Mouse (Mus musculus) embryo, embryonic 11 days (tissue): ENCODE data around the gene Bin2.

Source experiments
- DNase-seq: peaks from one replicate; pipeline ENCODE4 v3.0.0-alpha.2; 2015

The Bin2 gene

DNA sequence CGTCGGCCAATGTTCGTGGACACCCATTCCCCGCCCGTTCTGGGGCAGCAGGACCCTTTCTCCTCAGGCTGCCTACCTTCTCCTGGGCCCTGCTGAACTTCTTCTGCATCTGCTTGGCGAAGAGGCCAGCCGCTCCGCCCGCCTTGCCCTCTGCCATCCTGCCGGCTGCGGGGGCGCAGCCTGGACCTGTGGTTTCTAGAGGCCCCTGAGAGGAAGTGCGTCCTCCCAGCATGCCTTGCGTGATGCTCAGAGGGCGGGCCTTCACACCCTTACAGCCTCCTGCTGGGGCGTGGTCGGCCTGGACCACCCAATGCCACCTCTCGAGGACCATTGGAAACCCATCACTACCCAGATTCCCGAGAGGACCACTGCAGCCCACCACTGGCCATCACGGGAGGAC, at the start of gene Bin2:
Bin2 (minus strand) TSS at position 217 of the 400 bp plus-strand sequence.
- DNase-seq = no peak

DNA sequence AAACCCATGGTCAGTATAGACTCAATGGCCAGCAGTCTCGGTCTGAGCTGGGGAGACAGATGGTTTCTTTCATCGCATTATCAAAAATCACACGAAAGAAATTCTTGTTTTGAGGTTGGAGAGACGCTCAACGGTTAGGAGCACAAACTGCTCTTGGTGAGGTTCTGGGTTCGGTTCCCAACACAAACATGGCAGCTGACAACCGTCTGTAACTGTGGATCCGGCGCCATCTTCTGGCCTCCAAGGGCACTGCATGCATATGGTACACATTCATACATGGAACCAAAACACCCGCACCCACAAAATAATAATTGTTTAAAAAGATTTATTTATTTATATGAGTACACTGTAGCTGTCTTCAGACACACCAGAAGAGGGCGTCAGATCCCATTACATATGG, 49.2 kb upstream of the Bin2 start:
- DNase-seq = no peak

DNA sequence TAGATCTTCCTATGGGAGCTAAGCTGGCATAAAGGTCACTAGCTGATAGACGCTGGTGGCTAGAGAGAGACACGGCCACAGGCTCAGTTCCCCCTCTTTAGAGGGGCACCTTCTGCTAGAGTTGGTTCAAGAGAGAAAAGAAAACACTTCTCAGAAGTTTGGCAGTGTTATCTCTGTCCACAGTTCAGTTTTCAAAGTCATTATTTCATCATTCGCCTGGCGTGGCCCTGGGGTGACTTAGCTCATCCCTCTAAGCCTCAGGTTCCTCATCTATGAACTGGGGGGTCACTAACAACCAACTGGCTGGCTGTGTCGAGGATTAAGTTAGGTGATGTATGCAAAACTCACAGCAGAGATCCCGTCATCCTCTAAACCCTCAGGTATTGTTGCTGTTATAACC, 48.6 kb upstream of the Bin2 start:
- DNase-seq = no peak

- no peak for DNase-seq
Measured at GRCm38 (mm10) chr15:100715399-100715993, 46.1 kb upstream of the Bin2 start.

GRCm38 (mm10) chr15:100714470-100714869, 45.1 kb upstream of the Bin2 start:
- DNase-seq = no peak

DNA sequence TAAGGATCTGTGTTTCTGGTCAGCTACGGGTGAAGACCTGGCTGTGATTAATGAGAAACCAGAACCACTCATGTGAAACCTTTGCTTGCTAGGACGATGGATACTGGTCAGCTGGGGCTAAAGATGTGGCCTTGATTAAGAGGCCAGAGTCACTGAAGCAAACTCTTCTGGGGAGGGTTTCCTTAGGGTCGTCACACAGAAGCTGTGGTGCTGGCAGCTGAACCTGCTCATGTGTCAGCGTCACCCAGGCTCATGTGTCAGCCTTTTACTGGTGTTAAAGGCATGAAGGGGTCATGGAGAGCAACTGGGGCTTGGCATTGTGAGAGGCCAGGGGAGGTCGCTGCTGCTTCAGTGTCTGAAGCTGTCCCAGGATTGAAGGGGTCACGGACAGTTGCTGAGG, 41.5 kb upstream of the Bin2 start:
- DNase-seq = no peak

GRCm38 (mm10) chr15:100708433-100709078, 39.2 kb upstream of the Bin2 start:
- DNase-seq = no peak

DNA sequence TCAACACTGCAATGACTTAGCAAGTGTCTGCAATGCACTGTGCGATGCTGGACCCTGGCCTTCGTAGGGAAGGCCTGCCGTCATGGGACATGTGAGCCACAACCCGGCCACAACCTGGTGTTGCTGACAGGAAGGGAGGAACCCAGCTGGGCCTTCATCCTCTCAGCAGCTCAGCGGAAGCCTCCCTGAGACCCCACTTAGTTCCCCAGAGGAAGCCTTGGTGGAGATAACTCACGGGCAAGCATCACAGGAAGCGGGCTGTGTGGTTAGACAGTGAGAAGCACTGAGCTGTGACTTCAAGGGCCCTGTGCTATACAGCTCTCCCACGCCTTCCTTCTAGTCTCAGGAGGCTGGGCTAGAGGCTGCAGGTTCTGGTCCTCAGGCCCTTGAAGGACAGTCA, 36.9 kb upstream of the Bin2 start:
- no peak for DNase-seq

- DNase-seq = no peak
Measured at GRCm38 (mm10) chr15:100705376-100705775, 36.0 kb upstream of the Bin2 start.

DNA sequence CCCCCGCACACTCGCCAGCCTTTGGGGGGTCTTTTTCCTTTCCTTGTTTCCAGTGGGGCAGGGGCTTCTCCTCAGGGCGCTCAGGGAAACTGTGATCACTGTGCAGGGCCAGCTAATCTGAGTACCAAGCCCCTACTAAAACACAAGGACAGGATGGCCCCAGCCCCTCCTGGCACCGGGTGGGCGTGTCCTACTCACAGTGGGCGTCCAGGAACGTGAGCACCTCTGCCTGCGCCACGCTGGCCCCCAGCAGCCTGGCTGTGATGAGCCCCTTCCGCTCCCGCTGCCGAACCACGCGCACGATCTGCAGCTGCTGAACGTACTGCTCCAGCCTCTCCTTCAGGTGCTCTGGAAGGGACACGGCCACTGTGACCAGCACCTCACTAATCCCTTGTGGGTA, 34.6 kb upstream of the Bin2 start:
- DNase-seq = peak; percentile 40

DNA sequence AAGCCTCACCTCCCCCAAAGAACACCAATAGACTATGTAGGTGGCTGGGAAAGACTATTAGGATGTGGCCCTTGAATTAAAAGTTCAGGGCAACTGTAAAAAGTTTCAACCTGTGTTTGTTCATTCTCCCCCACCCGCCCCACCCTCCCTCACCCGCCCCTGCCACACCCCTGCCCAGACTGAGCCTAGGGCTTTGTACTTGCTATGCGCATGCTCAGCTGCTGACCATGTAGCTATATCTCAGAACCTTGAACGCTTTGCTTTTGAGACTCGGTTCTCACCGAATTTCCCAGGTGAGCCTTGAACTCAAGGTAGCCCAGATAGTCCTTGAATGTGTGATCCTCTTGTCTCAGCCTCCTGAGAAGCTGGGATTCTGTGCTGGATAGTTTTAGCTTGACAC, 32.5 kb upstream of the Bin2 start:
- no peak for DNase-seq

DNA sequence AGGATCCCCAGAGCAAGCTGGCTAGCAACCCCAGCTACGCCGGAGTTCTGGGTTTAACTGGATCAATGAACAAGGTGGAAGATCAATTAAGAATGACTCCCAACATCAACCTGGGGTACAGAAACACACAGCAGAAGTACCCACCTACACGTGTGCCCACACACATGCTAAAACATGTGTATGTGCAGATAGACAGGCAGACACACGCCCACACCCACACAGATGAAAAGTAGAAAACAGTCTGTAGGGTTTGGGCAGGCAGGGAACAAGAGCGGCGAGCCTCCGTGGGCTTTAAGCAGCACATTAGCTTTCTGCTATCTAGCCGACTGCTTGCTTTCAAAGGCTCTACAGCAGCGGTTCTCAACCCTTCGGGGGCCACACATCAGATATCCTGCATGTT, 31.8 kb upstream of the Bin2 start:
- DNase-seq = no peak

DNA sequence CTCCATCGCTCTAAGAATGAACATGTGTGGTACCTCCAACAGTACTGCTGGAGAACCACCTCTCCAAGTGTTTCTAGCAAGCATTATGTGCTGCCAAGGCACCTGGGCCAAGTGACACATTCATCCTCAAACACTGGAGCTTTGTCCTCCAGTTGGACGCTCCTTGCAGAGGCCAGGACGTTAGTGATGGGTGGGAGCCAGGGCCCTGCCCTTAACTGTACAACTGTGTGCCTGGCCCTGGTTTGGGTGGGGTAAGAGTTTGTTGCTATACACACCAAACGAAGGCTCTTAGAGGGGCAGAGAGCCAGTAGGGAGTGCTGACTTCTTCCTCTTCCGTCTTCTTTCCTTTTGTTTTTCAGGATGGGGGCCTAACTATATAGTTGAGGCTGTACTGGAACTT, 31.1 kb upstream of the Bin2 start:
- DNase-seq = no peak

DNA sequence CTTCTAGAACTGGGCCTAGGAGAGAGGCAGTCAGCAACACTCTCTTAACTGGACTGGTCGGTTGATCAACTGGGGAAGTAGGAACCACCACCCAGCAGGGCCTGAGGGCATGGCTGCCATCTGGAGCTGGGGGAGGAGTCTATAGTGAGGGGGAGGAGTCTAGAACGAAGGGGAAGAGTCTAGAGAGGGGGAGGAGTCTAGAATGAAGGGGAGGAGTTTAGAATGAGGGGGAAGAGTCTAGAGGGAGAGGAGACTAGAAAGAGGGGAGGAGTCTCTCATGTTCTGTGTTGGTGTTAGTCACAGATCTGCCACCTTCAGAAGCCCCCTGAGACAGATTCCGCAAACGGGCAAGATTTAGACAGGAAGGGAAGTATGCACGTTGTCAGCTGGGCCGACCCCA, 30.0 kb upstream of the Bin2 start:
- DNase-seq = no peak

DNA sequence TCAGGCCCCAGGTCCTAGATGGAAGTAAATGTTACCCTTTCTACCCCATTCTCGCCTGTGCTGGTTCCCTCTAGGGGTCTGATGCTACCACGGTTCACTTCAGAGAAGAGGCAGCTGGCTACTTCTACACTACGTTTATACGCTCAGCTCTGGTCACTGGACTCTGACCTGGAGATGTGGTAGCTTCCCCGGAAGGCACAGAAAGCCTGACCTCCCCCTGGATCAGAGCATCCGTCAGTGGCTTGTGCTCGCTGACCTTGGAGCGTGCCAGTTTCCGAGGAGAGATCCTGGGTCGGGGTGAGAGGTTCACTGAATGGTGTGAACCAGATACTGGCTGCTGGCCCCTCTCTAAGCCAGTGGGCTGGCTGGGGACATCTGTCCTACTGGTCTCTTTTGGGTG, 28.7 kb upstream of the Bin2 start:
- no peak for DNase-seq

- DNase-seq = no peak
Measured at GRCm38 (mm10) chr15:100694406-100694805, 25.1 kb upstream of the Bin2 start.

DNA sequence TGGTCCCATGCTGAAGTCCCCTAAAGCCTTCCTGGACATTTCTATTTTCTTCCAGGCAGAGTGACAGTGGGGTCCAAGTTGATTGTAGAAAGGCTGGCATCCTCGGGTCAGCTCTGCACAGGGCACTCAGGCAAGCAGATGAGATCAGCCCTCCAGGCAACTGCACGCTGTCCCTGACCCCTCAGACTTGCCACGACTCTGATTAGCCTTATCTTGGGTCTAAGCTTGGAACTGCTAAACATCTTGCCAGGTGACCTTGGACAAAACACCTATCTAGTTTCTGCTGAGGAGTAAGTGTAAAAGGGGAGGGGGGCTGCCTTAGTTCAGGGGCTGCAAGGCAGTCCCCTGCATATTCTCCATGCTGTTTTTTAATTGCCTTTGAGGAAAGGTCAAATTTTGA, 22.6 kb upstream of the Bin2 start:
- DNase-seq = no peak

DNA sequence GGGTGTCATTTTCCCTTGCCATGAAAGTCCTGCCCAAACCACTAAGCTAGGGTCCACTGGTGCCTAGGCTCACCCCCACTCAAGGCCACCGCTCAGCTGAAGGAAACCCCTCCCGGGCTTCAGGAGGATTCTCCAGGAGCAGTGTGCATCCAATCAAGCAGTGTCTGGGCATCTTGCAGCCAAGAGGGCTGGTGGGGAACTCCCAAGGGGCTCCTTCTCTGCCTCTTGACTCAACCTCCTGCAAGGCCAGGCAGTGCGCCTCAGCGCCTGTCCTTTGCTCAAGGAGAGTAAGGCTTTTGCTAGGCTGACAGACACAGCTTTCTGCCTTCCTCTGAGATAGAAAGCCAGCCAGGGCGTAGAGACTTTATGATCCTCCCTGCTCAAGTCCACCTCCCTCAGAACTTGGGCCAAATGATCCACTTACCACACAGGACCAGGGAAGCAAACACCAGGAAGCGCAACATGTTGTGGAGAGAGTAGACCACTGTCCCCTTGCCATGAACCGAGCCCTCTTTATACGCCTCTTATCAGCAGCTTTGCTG, 18.1 kb upstream of the Bin2 start, which contains the start of gene Cela1:
Cela1 (minus strand) TSS at position 492 of the 542 bp plus-strand sequence.
- no peak for DNase-seq

DNA sequence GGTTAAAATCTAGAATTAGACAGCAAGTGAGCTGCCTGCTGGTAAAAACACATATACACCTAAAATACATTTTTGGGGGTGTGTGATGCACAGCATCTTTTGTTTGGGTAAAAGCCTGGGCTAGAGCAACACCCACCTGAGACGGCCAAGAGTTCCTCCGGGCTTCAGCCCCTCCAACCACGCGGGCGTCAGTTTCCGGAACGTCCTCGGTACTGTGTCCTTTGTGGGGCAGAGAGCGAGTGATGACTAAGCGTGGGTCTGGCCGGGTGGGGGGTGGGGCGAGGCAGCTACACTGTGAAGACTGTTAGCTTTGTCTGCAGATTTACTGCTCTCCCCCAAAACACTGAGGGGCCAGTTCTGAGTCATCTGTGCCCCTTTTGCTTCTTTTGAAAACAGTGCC, 17.6 kb upstream of the Bin2 start:
- no peak for DNase-seq

DNA sequence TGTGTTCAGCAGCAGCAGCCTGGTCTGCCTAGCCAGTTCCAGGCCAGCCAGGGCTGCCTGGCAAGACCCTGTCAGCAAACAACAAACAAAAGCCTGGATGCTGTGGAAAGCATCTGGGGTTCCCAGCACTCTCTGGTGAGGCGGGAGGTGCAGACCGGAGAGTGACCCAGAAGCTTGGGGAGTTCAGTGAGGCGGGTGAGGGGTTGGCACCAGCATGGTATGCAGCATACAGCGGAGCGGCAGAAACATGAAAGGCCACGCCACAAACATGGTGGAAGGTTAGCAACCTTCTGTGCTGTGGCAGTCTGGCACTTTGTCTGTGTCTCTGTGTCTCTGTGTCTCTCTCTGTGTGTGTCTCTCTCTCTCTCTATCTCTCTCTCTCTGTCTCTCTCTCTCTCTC, 17.1 kb upstream of the Bin2 start:
- no peak for DNase-seq

- no peak for DNase-seq
Measured at GRCm38 (mm10) chr15:100685849-100686248, 16.5 kb upstream of the Bin2 start.

GRCm38 (mm10) chr15:100685255-100685654, 15.9 kb upstream of the Bin2 start:
- no peak for DNase-seq

DNA sequence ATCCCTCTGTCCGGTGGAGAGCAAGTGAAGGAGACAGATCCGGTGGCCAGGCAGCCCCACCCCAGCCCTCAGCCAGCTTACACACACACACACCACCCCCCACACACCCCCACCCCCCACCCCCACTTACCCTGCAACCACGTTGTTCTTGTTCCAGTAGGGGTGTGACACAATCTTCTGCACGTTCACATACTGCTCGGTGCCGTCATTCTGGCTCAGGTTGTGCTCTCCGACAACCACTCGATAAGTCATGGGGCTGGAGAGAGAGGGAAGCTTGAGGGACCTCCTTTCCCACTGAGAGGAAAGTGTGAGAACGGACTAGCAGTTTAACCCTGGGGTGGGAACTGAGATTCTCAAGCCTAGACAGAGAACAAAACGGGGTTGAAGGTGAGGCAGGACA, 15.1 kb upstream of the Bin2 start:
- no peak for DNase-seq

DNA sequence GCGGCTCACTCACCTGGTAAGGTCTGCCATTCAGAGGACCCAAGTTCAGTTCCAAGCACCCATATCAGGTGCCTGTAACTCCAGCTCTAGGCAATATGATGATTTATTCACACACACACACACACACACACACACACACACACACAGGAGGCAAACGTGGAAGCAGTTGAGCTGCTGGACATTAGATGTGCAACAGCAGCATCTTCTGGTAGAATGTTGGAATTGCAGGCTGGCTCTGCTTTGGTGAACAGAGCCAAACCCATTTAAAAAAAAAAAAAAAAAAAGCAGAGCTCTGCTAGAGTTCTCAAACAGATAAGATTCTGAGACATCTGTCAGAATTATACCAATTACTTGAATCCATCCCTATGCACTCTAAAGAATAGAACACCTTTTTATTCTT, 13.7 kb upstream of the Bin2 start:
- peak; percentile 88 for DNase-seq

DNA sequence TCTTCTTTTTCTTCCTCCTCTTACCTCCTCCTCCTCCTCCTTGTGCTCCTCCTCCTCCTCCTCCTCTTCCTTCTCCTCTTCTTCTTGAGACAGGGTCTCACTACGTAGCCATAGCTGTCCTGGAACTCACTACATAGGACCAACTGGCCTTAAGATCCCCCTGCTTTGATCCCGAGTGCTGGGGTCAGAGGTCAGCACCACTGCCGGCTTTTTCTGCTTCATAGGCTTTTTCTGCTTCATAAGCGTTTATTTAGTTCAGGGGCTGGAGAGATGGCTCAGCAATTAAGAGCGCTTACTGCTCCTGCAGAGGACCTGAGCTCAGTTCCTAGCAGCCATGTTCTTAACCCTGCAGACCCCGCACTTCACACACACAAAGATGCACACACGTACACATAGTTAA, 12.4 kb upstream of the Bin2 start:
- DNase-seq = peak; percentile 39
